Mouse (Mus musculus): Measurements from ENCODE around the gene Matk.

Gene Matk

GRCm38 (mm10) chr10:81303761-81304160 is 51.0 kb downstream of the Matk start:
- DNase-seq (ENCODE audit: low spot score) = no peak

- no peak for DNase-seq (ENCODE audit: low spot score)
Observed at GRCm38 (mm10) chr10:81304597-81305238, 52.0 kb downstream of the Matk start.

GRCm38 (mm10) chr10:81305663-81306062 is 52.9 kb downstream of the Matk start:
- no peak for DNase-seq (ENCODE audit: low spot score)

DNA sequence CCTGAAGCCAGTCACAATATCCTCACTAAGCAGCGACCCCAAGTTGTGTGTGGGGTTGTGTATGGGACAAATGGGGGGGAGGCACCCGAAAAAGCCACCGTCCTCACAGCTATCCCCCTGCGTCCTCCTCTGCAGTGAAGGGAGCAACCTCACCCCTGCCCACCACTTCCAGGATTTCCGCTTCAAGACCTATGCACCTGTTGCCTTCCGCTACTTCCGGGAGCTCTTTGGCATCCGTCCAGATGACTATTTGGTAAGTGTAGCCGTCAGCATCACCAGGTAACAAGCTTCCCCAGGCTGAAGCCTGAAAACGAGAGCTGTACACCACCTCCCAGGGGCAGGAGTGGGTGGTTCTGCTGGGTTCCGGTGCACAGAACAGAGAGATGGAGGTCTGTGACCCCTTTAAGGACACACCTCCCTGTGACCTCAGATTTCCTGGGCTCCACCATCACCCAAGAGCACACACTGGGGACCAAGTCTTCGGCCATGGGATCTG is 53.5 kb downstream of the Matk start:
- no peak for DNase-seq (ENCODE audit: low spot score)

- no peak for DNase-seq (ENCODE audit: low spot score)
Observed at GRCm38 (mm10) chr10:81306837-81307682, 54.3 kb downstream of the Matk start.

DNA sequence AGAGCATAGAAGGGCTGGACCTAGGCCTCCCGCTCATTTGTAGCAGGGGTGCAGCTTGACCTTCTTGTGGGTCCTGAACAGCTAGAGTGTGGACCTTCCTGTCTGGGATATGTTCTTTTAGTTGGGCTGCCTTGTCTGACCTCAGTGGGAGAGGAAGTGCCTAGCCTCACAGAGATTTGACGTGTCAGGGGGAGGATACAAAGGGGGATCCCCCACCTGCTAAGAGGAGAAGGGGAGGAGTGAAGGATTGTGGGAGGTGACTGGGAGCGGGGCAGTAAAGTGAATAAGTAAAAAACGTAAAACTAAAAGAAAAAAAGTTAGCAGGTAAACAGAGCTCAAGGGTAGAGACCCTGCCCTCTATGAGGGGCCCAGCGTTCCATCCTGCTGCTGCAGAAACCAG is 56.8 kb downstream of the Matk start:
- no peak for DNase-seq (ENCODE audit: low spot score)
